ENCODE assay signal across 9 mouse cellular contexts in genomic region chr14:21813216-21813615, GRCm38 (mm10). TPM values are rescaled to one million over a fixed set of nuclear protein-coding genes. Genes with fewer than 3 reads are reported as not detected.
DNase-seq lines count a peak whose midpoint lies in the region; ATAC-seq and TF ChIP-seq lines count a peak whose summit lies in the region.
"Had no signal": no experiment of that assay in that cellular context is flagged by ENCODE, and none has a peak within 500 bp of the region (broad histone marks: within the 10 kb centered on the region; RNA-seq: fewer than 3 reads in every experiment).

No protein-coding gene starts in this region.

- no peak for TF ChIP-seq POLR2A in bone marrow macrophage, adult 2 months (IDR thresholded peaks at IDR 0.05; ENCODE audit: borderline replicate concordance, low read depth, low read length)

- WGBS in lung, embryonic 14.5 days: 59% methylated on average over 4 of the region's 4 CpGs
- WGBS in liver, embryonic 13.5 days (ENCODE audit: insufficient replicate concordance): 32% methylated on average over 4 of the region's 4 CpGs

- H3K4me2 ChIP-seq in lung, embryonic 14.5 days: no peak overlapping the region
- no peak overlapping the region; the same call in 1 of the 2 replicates for H3K4me2 ChIP-seq in liver, embryonic 13.5 days
- H3K4me2 ChIP-seq: embryonic facial prominence, embryonic 13.5 days; forebrain, embryonic 12.5 days had no signal

- DNase-seq in lung, embryonic 14.5 days: peak; percentile 12
- no peak for DNase-seq in lung, postnatal 10 days
- no peak for DNase-seq in liver, embryonic 13.5 days
- no peak for DNase-seq in gastrocnemius, postnatal 10 days
- DNase-seq in Muller cell, postnatal 12 days (ENCODE audit: inconsistent ontology term): no peak
- DNase-seq in cerebellum, adult 18-20 months: no peak

- no peak overlapping the region for H3K4me3 ChIP-seq in lung, embryonic 14.5 days (ENCODE audit: low read depth, low read length)
- H3K4me3 ChIP-seq in bone marrow macrophage, adult 2 months (ENCODE audit: insufficient read depth, low read length): no peak overlapping the region
- H3K4me3 ChIP-seq in liver, embryonic 13.5 days (replicated peaks): no peak overlapping the region
- H3K4me3 ChIP-seq: embryonic facial prominence, embryonic 13.5 days; forebrain, embryonic 12.5 days had no signal

- H3K9me3 ChIP-seq in lung, embryonic 14.5 days (ENCODE audit: low read depth, low read length): no peaks in the 10 kb centered on the region
- H3K9me3 ChIP-seq in liver, embryonic 13.5 days (replicated peaks): no peaks in the 10 kb centered on the region
- H3K9me3 ChIP-seq: embryonic facial prominence, embryonic 13.5 days; forebrain, embryonic 12.5 days had no signal

- no peak for TF ChIP-seq CTCF in lung, embryonic 14.5 days (IDR thresholded peaks at IDR 0.05; ENCODE audit: low read depth)
- TF ChIP-seq CTCF in bone marrow macrophage, adult 2 months (IDR thresholded peaks at IDR 0.05; ENCODE audit: low read depth, low read length): no peak

- no peak overlapping the region for H3K27ac ChIP-seq in lung, embryonic 14.5 days (ENCODE audit: low read depth)
- peak overlapping the region; percentile 82 for H3K27ac ChIP-seq in bone marrow macrophage, adult 2 months (ENCODE audit: insufficient read depth, low read depth, low read length)
- H3K27ac ChIP-seq in liver, embryonic 13.5 days: peak overlapping the region; percentile 21; the same call in 1 of the 2 replicates
- H3K27ac ChIP-seq: embryonic facial prominence, embryonic 13.5 days; forebrain, embryonic 12.5 days had no signal

- ATAC-seq in lung, embryonic 14.5 days (ENCODE audit: insufficient read depth): no peak
- ATAC-seq in liver, embryonic 13.5 days (ENCODE audit: low read depth): peak; percentile 49; the same call in 1 of the 2 replicates

- no peaks in the 10 kb centered on the region for H3K36me3 ChIP-seq in lung, embryonic 14.5 days (ENCODE audit: insufficient read depth)
- H3K36me3 ChIP-seq in liver, embryonic 13.5 days: no peaks in the 10 kb centered on the region
- H3K36me3 ChIP-seq: embryonic facial prominence, embryonic 13.5 days; forebrain, embryonic 12.5 days had no signal

- H3K9ac ChIP-seq in lung, embryonic 14.5 days: no peak overlapping the region
- H3K9ac ChIP-seq in liver, embryonic 13.5 days: no peak overlapping the region
- H3K9ac ChIP-seq: embryonic facial prominence, embryonic 13.5 days; forebrain, embryonic 12.5 days had no signal

- H3K4me1 ChIP-seq in lung, embryonic 14.5 days (ENCODE audit: insufficient read depth): no peaks in the 10 kb centered on the region
- peaks cover 37% of the 10 kb centered on the region for H3K4me1 ChIP-seq in bone marrow macrophage, adult 2 months (ENCODE audit: control insufficient read depth, insufficient read depth, low read length)
- peaks cover 46% of the 10 kb centered on the region for H3K4me1 ChIP-seq in liver, embryonic 13.5 days (replicated peaks)
- H3K4me1 ChIP-seq: embryonic facial prominence, embryonic 13.5 days; forebrain, embryonic 12.5 days had no signal

- H3K27me3 ChIP-seq in lung, embryonic 14.5 days (ENCODE audit: insufficient read depth, low read length): no peaks in the 10 kb centered on the region
- H3K27me3 ChIP-seq in liver, embryonic 13.5 days: no peaks in the 10 kb centered on the region
- H3K27me3 ChIP-seq: embryonic facial prominence, embryonic 13.5 days; forebrain, embryonic 12.5 days had no signal

RNA-seq across cellular contexts. Expression of gene Vdac2, which starts 11.8 kb away (rescaled TPM):
- polyA plus RNA-seq in lung, embryonic 14.5 days (2014; fragmentation: Nextera tagmentation; extraction: Ambion mirVana): 274 and 278 TPM in 2 replicates
- polyA plus RNA-seq in bone marrow macrophage, adult 2 months (2012; ENCODE audit: insufficient read depth, insufficient read length, missing spikeins): 211 and 222 TPM in 2 replicates
- polyA plus RNA-seq in liver, embryonic 13.5 days (2015; fragmentation: Nextera tagmentation; extraction: Ambion mirVana): 173 and 189 TPM in 2 replicates
- 100 to 1,000 TPM; 308 to 335 TPM for total RNA-seq in gastrocnemius, postnatal 10 days (2021)

RNA-seq across cellular contexts. Expression of gene Comtd1, which starts 35.6 kb away (rescaled TPM):
- 15.4 and 17.0 TPM in 2 replicates for polyA plus RNA-seq in lung, embryonic 14.5 days (2014; fragmentation: Nextera tagmentation; extraction: Ambion mirVana)
- polyA plus RNA-seq in bone marrow macrophage, adult 2 months (2012; ENCODE audit: insufficient read depth, insufficient read length, missing spikeins): 15.5 and 23.1 TPM in 2 replicates
- polyA plus RNA-seq in liver, embryonic 13.5 days (2015; fragmentation: Nextera tagmentation; extraction: Ambion mirVana): 30.6 and 34.1 TPM in 2 replicates
- total RNA-seq in gastrocnemius, postnatal 10 days (2021): 10 to 100 TPM; 10.3 to 11.1 TPM
